Mouse (Mus musculus): ENCODE results near the gene C1ra.

- TF ChIP-seq CTCF (IDR thresholded peaks at IDR 0.05) = peak; percentile 72
- TF ChIP-seq EP300 (IDR thresholded peaks at IDR 0.05) = no peak
These were observed 31.9 kb upstream of the C1ra start for GRCm38 (mm10) chr6:124480295-124480694.

Data from lung, postnatal 0 days (tissue).